In the genomic region with DNA sequence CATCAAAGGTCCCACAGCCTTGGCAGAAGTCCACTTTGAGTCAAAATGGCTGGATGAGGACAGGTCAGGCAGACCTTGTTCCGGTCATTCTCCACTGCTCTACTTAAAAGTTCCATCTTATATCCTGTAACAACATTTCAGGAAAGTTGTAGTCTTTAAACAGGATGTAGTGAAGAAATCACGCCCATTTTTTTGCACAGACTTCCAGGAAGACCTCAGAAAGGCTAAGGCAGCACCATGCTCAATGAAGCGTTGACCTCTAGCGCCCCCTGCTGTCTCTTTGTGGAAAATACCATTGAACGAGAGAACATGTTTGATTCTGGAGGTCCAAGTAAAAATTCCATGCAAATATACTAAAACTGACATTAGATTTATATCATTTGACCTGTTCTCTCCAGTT, we compare ENCODE assay signal across 8 mouse cellular contexts. TPM values are rescaled to one million over a fixed set of nuclear protein-coding genes. Genes with fewer than 3 reads are reported as not detected.
A peak's percentile ranks its signal among the peaks of the same experiment; 100 is the strongest.
DNase-seq lines count a peak whose midpoint lies in the region; ATAC-seq lines count a peak whose summit lies in the region.

No protein-coding gene starts in this region.

- H3K4me3 ChIP-seq in forebrain, embryonic 13.5 days = no peak overlapping the region

- H3K4me2 ChIP-seq in forebrain, embryonic 13.5 days = no peak overlapping the region

- WGBS in forebrain, embryonic 13.5 days = 19% methylated on average over 5 of the region's 5 CpGs

- ATAC-seq in forebrain, embryonic 13.5 days = peak; percentile 53
- peak; percentile 34 to 59; a peak in 1 of 4 replicates for ATAC-seq in hematopoietic stem cell, adult 5-6 weeks (replicated peaks in 1 of 2; ENCODE audit: insufficient read depth in 1 of 2, low FRiP score in 2 of 2, low TSS enrichment in 1 of 2, low read depth in 1 of 2, poor library complexity in 2 of 2, severe bottlenecking in 2 of 2)
- ATAC-seq in erythroid progenitor cell, adult 5-6 weeks (replicated peaks; ENCODE audit: low FRiP score, poor library complexity, severe bottlenecking) = no peak

- no peak overlapping the region for H3K27ac ChIP-seq in forebrain, embryonic 13.5 days

- peaks cover 4% of the 10 kb centered on the region; the same call in 1 of the 2 replicates for H3K27me3 ChIP-seq in forebrain, embryonic 13.5 days

- peaks cover 5% of the 10 kb centered on the region for H3K4me1 ChIP-seq in forebrain, embryonic 13.5 days

- H3K9ac ChIP-seq in forebrain, embryonic 13.5 days = no peak overlapping the region

- H3K9me3 ChIP-seq in forebrain, embryonic 13.5 days (replicated peaks) = no peaks in the 10 kb centered on the region

- DNase-seq in MN1 (ENCODE audit: low spot score) = peak; percentile 84
- peak; percentile 73 for DNase-seq in c-Kit-positive CD71-negative TER-119-negative erythroid progenitor cells, embryonic 14.5 days (ENCODE audit: low read depth)
- DNase-seq in layer of hippocampus, adult 8-10 months (ENCODE audit: low spot score in 2 of 2) = peak; percentile 46 to 83
- DNase-seq in lung, postnatal 14 days = peak; percentile 86
- DNase-seq in right cerebral cortex, postnatal 4 days = peak; percentile 86

- H3K36me3 ChIP-seq in forebrain, embryonic 13.5 days (ENCODE audit: poor library complexity, severe bottlenecking) = no peaks in the 10 kb centered on the region

RNA-seq across cellular contexts. Expression of gene Tmem14a, which starts 56.6 kb away (rescaled TPM):
- 14.9 and 15.9 TPM in 2 replicates for polyA plus RNA-seq in forebrain, embryonic 13.5 days (2015; fragmentation: Nextera tagmentation; extraction: Ambion mirVana)
- 2.4 and 9.8 TPM in 2 replicates for total RNA-seq in hematopoietic stem cell, adult 5-6 weeks (2017)
- total RNA-seq in layer of hippocampus, adult 8-10 months (2022) = 10 to 100 TPM; 26.5 to 31.7 (median 28.4) TPM
- not detected in 2 replicates for total RNA-seq in erythroid progenitor cell, adult 5-6 weeks (2015; ENCODE audit: low replicate concordance)
- total RNA-seq in erythroid progenitor cell, adult 5-6 weeks (2017; ENCODE audit: low replicate concordance) = not detected in 2 replicates
